Mouse (Mus musculus) limb, embryonic 12.5 days (tissue): ENCODE measurements around the gene Klhl15. TPM values are rescaled to one million over a fixed set of nuclear protein-coding genes. Genes with fewer than 3 reads are reported as not detected.
"Not testable (repeated sequence)": the region's sequence is repeated elsewhere in the genome, so short reads cannot be mapped to it uniquely, and the experiment has no call there.

Source experiments
- ATAC-seq: fragments of 200-750 bp; cut with Nextera tagmentation; 2 replicates; pipeline ENCODE4 v1.8.0; 2017; ENCODE audit warnings: low read depth, moderate TSS enrichment; ENCODE audit not compliant: insufficient number of reproducible peaks, insufficient read depth, low FRiP score, low TSS enrichment
- H3K27ac ChIP-seq: fragments of 300-500 bp; sonication (generic); 2 replicates; pipeline ENCODE4 v1.5.1; 2016; ENCODE audit warnings: mild to moderate bottlenecking, moderate library complexity
- H3K27me3 ChIP-seq: fragments of 300-500 bp; sonication (generic); 2 replicates; pipeline ENCODE4 v1.6.1; 2016; ENCODE audit warnings: mild to moderate bottlenecking, moderate library complexity
- H3K36me3 ChIP-seq: fragments of 300-500 bp; sonication (generic); 2 replicates; pipeline ENCODE4 v1.6.1; 2016; ENCODE audit warnings: mild to moderate bottlenecking, moderate library complexity
- H3K4me1 ChIP-seq: fragments of 300-500 bp; sonication (generic); replicated peaks from 2 replicates; pipeline ENCODE4 v1.6.1; 2016
- H3K4me2 ChIP-seq: fragments of 300-500 bp; sonication (generic); 2 replicates; pipeline ENCODE4 v1.6.1; 2016; ENCODE audit warnings: mild to moderate bottlenecking, moderate library complexity
- H3K4me3 ChIP-seq: fragments of 300-500 bp; sonication (generic); replicated peaks from 2 replicates; pipeline ENCODE4 v1.5.1; 2016; ENCODE audit warnings: mild to moderate bottlenecking
- H3K9ac ChIP-seq: fragments of 300-500 bp; sonication (generic); replicated peaks from 2 replicates; pipeline ENCODE4 v1.6.1; 2016; ENCODE audit warnings: mild to moderate bottlenecking, moderate library complexity
- H3K9me3 ChIP-seq: fragments of 300-500 bp; sonication (generic); 2 replicates; pipeline ENCODE4 v1.6.1; 2016; ENCODE audit warnings: mild to moderate bottlenecking, moderate library complexity
- WGBS: fragments of 180-500 bp; shearing (Covaris S2); methylation state at CpG from one replicate; pipeline ENCODE4 v1.1.7; 2016; 5-methylcytosine and 5-hydroxymethylcytosine counted together
- polyA plus RNA-seq: library from polyadenylated mRNA; unstranded; fragments of >200 nt; fragmentation: Nextera tagmentation; extraction: Ambion mirVana; gene quantifications from 2 replicates; pipeline ENCODE4 v1.2.1, GENCODE M21; 2016

Klhl15 gene
- 8.1 and 10.4 TPM in 2 replicates for polyA plus RNA-seq

DNA sequence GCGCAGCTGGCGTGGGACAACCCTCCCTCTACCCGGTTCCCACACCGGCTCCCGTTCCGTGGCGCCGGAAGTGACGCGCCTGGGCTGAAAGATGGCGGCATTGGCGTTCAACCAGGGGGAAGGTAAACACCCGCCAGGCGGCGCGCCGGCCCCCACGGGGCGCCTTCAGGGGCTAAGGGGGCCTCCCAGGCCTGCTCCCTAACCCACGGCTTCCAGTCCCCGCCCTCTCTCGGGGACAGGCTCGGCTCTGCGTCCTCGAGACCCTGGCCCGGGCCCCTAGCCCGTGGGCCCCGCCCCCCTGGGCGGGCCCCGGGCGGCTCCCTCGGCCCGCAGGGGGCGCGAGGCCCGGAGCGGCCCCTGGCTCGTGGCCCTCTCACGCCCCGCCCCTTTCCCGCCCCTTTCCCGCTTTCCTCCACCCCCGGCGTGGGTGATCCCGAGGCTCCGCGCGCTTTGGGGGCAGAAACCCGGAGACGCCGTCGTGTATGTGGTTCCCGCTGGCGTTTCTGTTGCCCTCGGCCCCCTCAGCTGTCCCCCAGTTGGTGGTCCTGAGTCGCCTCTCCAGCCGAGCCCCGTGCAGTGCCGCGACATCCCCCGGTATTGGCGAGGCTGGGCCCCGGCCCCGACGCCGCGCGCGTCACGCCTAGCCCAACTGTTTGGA lies at the start of gene Klhl15:
TSS of gene Klhl15 (plus strand) at position 68 of the 658 bp plus-strand sequence.
- H3K27ac ChIP-seq = peak within 1 kb of the TSS; percentile 91
- H3K9me3 ChIP-seq = no peaks in the 10 kb centered on the region
- peak; percentile 97 for ATAC-seq
- peak within 1 kb of the TSS; percentile 67 for H3K9ac ChIP-seq
- 5% methylated on average over 47 of the region's 70 CpGs for WGBS
- no peaks in the 10 kb centered on the region for H3K36me3 ChIP-seq
- H3K4me1 ChIP-seq = no peaks in the 10 kb centered on the region
- H3K4me3 ChIP-seq = peak within 1 kb of the TSS; percentile 59
- H3K27me3 ChIP-seq = peaks cover 55% of the 10 kb centered on the region
- H3K4me2 ChIP-seq = peak within 1 kb of the TSS; percentile 55

DNA sequence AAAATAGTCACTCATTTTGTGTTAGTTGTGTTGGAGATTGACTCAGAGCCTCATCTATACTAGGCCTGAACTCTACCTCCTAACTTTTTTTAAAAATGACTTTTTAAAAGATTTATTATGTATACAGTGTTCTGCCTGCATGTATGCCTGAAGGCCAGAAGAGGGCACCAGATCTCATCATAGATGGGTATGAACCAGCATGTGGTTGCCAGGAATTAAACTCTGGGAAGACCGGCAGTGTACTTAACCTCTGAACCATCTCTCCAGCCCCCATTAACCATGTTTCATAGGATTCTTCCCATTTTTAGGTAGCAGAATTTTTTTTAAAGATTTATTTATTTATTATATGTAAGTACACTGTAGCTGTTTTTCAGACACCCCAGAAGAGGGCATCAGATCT lies 49.2 kb upstream of the Klhl15 start:
- Histone ChIP-seq H3K27me3 (peaks cover 18% of the 10 kb centered on the region; the same call in 1 of the 2 replicates), H3K9me3 (no peaks in the 10 kb centered on the region), H3K9ac (no peak overlapping the region), H3K4me2 (no peak overlapping the region), H3K4me1 (no peaks in the 10 kb centered on the region), H3K36me3 (no peaks in the 10 kb centered on the region), H3K27ac (no peak overlapping the region), H3K4me3 (no peak overlapping the region)
- ATAC-seq = no peak
- WGBS = 61% methylated on average over 1 of the region's 1 CpGs

DNA sequence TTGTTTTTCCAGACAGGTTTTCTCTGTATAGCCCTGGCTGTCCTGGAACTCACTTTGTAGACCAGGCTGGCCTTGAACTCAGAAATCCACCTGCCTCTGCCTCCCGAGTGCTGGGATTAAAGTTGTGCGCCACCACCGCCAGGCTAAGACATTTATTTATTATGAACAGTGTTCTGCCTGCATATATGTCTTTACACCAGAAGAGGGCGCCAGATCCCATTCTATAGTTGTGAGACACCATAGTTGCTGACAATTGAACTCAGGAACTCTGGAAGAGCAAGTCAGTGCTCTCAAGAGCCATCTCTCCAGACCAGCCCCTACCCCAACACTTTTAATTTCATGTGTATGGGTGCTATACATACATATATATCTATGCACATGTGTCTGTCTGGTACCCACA lies 40.5 kb upstream of the Klhl15 start:
- H3K4me3 ChIP-seq, H3K4me2 ChIP-seq, H3K4me1 ChIP-seq, H3K27ac ChIP-seq, H3K9me3 ChIP-seq, H3K9ac ChIP-seq, ATAC-seq, H3K27me3 ChIP-seq: not testable (repeated sequence)
- 75% methylated on average over 4 of the region's 4 CpGs for WGBS
- H3K36me3 ChIP-seq = peaks cover 72% of the 10 kb centered on the region

DNA sequence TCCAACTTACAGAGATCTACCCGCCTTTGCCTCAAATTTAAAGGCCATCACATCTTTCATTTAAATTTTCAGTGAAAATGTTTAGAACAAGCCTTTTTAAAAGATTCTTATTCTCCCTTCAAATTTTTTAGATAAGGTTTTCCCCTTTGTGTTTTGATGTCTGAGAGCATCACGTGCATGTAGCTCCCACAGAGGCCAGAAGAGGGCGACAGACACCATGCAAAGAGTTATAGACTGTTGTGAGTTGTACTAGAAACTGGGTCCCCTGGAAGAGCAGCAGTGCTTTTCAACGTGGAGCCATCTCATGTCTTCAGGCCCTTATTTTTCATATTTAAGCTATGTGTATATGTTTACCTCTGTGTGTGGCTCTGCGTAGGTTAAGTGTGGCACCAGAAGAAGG lies 36.6 kb upstream of the Klhl15 start:
- no peak for ATAC-seq

DNA sequence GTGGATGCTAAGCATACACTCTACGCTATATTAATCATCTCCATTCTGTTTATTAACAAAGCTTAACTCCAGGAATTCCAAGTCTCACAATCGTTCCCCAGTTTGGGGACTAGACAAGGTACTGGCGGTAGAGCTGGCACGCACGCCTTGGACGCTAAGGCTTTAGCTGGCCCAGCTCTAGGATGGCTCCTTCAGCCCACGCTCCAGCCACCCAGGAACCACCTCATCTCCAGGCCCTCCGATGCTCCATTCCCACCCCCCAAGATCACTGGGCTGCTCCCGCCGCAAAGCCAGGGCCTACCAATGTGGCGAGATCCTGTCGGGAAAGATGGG lies 22.2 kb upstream of the Klhl15 start:
- Histone ChIP-seq H3K27ac (peak overlapping the region; percentile 56; the same call in 1 of the 2 replicates), H3K4me3 (peak overlapping the region; percentile 74), H3K9ac (peak overlapping the region; percentile 76), H3K36me3 (peaks cover 31% of the 10 kb centered on the region), H3K4me2 (peak overlapping the region; percentile 72), H3K27me3 (no peaks in the 10 kb centered on the region), H3K9me3 (no peaks in the 10 kb centered on the region), H3K4me1 (no peaks in the 10 kb centered on the region)
- peak; percentile 57; the same call in 1 of the 2 replicates for ATAC-seq
- WGBS = under 1% methylated on average over 12 of the region's 12 CpGs

More for the DNA sequence above, 36.6 kb upstream of the Klhl15 start:
- Histone ChIP-seq H3K4me2 (no peak overlapping the region), H3K27ac (no peak overlapping the region), H3K4me1 (no peaks in the 10 kb centered on the region), H3K36me3 (peaks cover 90% of the 10 kb centered on the region), H3K9me3 (no peaks in the 10 kb centered on the region), H3K9ac (no peak overlapping the region), H3K27me3 (no peaks in the 10 kb centered on the region), H3K4me3 (no peak overlapping the region)
- WGBS = 82% methylated on average over 5 of the region's 5 CpGs

DNA sequence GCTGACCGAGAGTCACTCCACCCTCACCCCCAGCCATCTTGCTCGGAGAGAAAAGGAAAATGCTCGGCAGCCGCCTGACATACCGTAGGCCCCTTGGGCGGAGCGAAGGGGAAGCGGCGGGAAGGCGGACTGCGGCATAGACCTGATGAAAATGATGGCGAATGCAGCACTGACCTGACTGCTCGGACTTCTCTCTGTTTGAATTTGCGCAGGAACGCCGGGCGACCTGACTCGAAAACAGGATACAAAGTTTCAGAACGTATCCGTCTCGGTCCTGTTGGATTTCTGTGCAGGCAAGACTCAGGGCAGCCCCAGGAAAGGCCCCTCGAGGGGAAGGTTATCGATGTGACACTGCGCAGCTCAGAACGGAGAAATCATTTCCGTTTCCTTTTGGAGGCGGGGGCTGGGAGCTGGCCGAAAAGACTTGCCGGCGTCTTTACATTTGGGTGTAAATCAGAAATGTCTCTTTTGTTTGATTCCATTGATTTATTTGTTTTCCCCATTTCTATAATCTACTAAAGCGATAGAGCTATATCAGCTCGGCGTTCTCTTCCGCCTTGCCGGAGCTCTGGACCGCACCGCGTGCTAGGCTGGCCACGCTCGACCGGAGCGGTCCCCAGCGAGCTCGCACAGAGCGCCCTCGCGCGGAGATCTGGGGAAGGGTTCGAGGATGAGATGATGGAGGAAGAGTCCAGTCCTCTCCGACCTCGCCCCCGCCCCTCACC lies 21.6 kb upstream of the Klhl15 start, which contains the start of gene Eif2s3x:
TSS of gene Eif2s3x (minus strand) at position 266 of the 725 bp plus-strand sequence.
- Histone ChIP-seq H3K4me1 (no peaks in the 10 kb centered on the region), H3K27ac (peak within 1 kb of the TSS; percentile 56; the same call in 1 of the 2 replicates), H3K4me2 (peak within 1 kb of the TSS; percentile 72), H3K27me3 (no peaks in the 10 kb centered on the region), H3K9me3 (no peaks in the 10 kb centered on the region), H3K36me3 (peaks cover 25% of the 10 kb centered on the region), H3K4me3 (peak within 1 kb of the TSS; percentile 74), H3K9ac (peak within 1 kb of the TSS; percentile 76)
- peak; percentile 93 for ATAC-seq
- under 1% methylated on average over 51 of the region's 52 CpGs for WGBS

DNA sequence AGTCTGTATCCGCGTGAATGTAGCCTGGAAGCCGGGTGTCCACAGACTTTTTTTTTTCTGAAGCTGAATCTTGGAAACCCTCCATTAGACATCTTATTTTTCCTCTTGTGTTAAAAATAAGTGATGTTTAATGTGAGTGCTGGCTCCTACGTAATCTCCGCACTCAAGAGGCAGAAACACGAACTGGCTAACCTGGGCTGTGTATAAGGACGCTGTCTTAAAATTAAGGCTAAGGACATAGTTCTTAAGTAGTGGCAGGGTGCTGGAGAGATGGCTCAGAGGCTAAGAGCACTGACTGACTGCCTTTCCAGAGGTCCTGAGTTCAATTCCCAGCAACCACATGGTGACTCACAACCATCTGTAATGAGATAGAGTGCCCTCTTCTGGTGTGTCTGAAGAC lies 21.0 kb upstream of the Klhl15 start:
- H3K27ac ChIP-seq = 0 out of 2 replicates have a peak overlapping the region, but pooled peaks have one; percentile 41
- peaks cover 19% of the 10 kb centered on the region for H3K36me3 ChIP-seq
- WGBS = 17% methylated on average over 7 of the region's 7 CpGs
- no peak overlapping the region for H3K9ac ChIP-seq
- H3K4me2 ChIP-seq = peak overlapping the region; percentile 51
- ATAC-seq = peak; percentile 64
- H3K4me1 ChIP-seq = no peaks in the 10 kb centered on the region
- peak overlapping the region; percentile 74 for H3K4me3 ChIP-seq
- H3K27me3 ChIP-seq = no peaks in the 10 kb centered on the region
- no peaks in the 10 kb centered on the region for H3K9me3 ChIP-seq

DNA sequence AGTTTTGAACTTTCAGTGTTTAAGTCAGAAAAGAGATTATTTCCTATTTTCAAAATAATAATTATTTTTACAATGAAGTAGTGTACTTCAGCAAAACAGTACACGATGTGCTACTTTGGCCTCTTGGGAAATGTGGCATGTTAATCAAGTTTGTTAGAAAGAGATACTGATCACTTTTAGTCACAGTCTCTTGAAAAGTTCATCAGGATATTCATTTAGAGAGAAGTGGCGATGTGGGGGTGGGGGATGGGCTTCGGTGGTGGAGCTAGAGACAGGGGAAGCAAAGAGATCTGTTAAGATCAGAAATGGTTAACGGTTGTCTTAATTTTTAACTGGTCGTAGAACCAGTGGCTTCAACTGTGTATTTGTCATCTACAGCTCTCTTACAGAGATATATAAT lies 967 bp upstream of the Klhl15 start:
- 38% methylated on average over 5 of the region's 5 CpGs for WGBS
- Histone ChIP-seq H3K4me1 (no peaks in the 10 kb centered on the region), H3K27me3 (peaks cover 49% of the 10 kb centered on the region), H3K9me3 (no peaks in the 10 kb centered on the region), H3K4me2 (peak overlapping the region; percentile 55), H3K27ac (no peak overlapping the region), H3K9ac (no peak overlapping the region), H3K4me3 (no peak overlapping the region), H3K36me3 (no peaks in the 10 kb centered on the region)
- ATAC-seq = no peak

DNA sequence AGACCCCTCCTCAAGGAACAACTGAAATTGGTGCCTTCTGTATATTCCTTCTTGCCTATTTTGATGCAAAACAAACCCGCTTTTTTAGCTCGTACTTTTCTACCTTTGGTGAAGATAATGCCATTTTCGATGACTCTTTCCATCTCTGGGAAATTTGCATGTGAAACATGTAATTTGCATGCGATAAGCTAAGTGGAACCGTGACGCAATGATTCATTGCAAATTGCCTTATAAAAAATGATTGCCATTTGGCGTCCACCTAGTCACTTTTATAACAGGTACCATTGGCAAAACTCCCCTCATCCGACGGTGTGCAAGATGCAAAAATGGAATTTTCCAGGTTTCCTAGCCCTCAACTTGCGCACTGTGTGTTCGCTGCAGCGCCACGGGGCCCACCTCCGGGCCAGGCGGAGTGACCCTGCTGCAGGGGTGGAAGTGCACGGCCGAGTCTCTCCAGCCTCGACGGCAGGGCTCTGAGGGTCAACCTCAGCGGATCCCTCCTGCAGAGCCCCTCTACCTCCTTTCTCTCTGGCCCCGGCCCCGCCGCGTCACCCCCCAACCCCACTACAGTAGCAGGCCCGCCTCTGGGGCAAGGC lies 365 bp upstream of the Klhl15 start:
- peak overlapping the region; percentile 59 for H3K4me3 ChIP-seq
- H3K27me3 ChIP-seq = peaks cover 54% of the 10 kb centered on the region
- peak overlapping the region; percentile 91 for H3K27ac ChIP-seq
- no peaks in the 10 kb centered on the region for H3K36me3 ChIP-seq
- H3K4me1 ChIP-seq = no peaks in the 10 kb centered on the region
- peak overlapping the region; percentile 67 for H3K9ac ChIP-seq
- ATAC-seq = no peak; the same call in 1 of the 2 replicates
- no peaks in the 10 kb centered on the region for H3K9me3 ChIP-seq
- 14% methylated on average over 20 of the region's 25 CpGs for whole genome bisulfite sequencing
- peak overlapping the region; percentile 55 for H3K4me2 ChIP-seq

DNA sequence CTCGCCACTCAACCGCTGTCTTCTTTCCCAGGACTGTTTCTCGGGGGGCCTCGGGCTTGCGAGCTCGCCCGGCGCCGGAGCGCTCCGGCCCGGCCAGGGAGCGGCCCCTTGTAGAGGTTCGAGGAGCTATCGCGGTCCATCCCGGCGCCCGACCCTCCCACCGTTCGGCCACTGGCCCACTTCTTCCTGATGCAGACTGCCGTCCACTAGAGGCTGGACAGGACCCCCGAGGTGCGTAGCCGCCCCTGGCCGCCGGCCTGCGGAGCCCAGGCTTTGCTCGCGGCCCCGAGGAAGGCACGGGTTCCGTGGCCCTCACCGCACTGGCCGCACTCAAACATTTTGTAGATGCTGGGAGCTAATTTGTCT lies 774 bp downstream of the Klhl15 start:
- no peaks in the 10 kb centered on the region for H3K36me3 ChIP-seq
- peak overlapping the region; percentile 59 for H3K4me3 ChIP-seq
- WGBS = 16% methylated on average over 34 of the region's 35 CpGs
- peak overlapping the region; percentile 91 for H3K27ac ChIP-seq
- peak; percentile 35 for ATAC-seq
- peak overlapping the region; percentile 67 for H3K9ac ChIP-seq
- H3K4me1 ChIP-seq = no peaks in the 10 kb centered on the region
- no peaks in the 10 kb centered on the region for H3K9me3 ChIP-seq
- H3K4me2 ChIP-seq = peak overlapping the region; percentile 55
- H3K27me3 ChIP-seq = peaks cover 50% of the 10 kb centered on the region

DNA sequence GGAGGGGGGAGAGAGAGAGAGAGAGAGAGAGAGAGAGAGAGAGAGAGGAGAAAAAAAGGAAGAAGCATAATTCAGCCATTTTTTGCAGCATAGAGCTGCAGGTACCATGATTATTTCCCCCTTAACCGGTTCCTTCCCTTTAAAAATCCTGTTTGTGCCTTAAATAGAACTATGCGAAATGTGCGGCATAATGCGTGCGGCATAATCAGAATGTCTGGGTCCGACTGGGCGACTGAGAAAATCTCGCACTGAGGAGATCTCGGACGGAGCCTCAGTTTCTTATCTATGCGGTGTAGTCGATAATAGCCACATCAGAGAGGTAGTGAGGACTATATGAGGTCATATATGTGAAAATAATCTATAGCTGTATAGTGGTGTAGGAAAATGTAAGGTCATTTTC lies 1.2 kb downstream of the Klhl15 start:
- no peak for ATAC-seq
- H3K4me3 ChIP-seq = peak overlapping the region; percentile 59
- H3K4me1 ChIP-seq = no peaks in the 10 kb centered on the region
- H3K9ac ChIP-seq = peak overlapping the region; percentile 67
- WGBS = 21% methylated on average over 12 of the region's 12 CpGs
- H3K27me3 ChIP-seq = peaks cover 47% of the 10 kb centered on the region
- peak overlapping the region; percentile 55 for H3K4me2 ChIP-seq
- H3K9me3 ChIP-seq = no peaks in the 10 kb centered on the region
- no peak overlapping the region for H3K27ac ChIP-seq
- H3K36me3 ChIP-seq = no peaks in the 10 kb centered on the region
